Mouse (Mus musculus): ENCODE data around the gene Abcc12. TPM values are rescaled to one million over a fixed set of nuclear protein-coding genes. Genes with fewer than 3 reads are reported as not detected.

Abcc12 gene
- polyA plus RNA-seq, 1 experiment from 2014 or later: not detected

- Histone ChIP-seq H3K9ac (no peak overlapping the region), H3K36me3 (no peaks in the 10 kb centered on the region), H3K27me3 (replicated peaks) (no peaks in the 10 kb centered on the region), H3K9me3 (no peaks in the 10 kb centered on the region), H3K4me3 (no peak overlapping the region), H3K27ac (replicated peaks) (no peak overlapping the region), H3K4me1 (no peaks in the 10 kb centered on the region), H3K4me2 (no peak overlapping the region)
- no peak for ATAC-seq (ENCODE audit: extremely low read depth, insufficient number of reproducible peaks, low FRiP score, low TSS enrichment)
- WGBS: 81% methylated on average over 6 of the region's 6 CpGs
Measured at GRCm38 (mm10) chr8:86599299-86599698, 18.8 kb upstream of the Abcc12 start.

- no peak overlapping the region for H3K4me2 ChIP-seq
- no peaks in the 10 kb centered on the region for H3K27me3 ChIP-seq (replicated peaks)
- no peaks in the 10 kb centered on the region for H3K4me1 ChIP-seq
- no peaks in the 10 kb centered on the region for H3K36me3 ChIP-seq
- no peak overlapping the region for H3K9ac ChIP-seq
- H3K27ac ChIP-seq (replicated peaks): no peak overlapping the region
- 77% methylated on average over 7 of the region's 7 CpGs for WGBS
- H3K4me3 ChIP-seq: no peak overlapping the region
- H3K9me3 ChIP-seq: no peaks in the 10 kb centered on the region
- ATAC-seq (ENCODE audit: extremely low read depth, insufficient number of reproducible peaks, low FRiP score, low TSS enrichment): no peak
Measured at GRCm38 (mm10) chr8:86597681-86598080, 17.2 kb upstream of the Abcc12 start.

- H3K9ac ChIP-seq: no peak overlapping the region
- no peak overlapping the region for H3K27ac ChIP-seq (replicated peaks)
- WGBS: 68% methylated on average over 5 of the region's 5 CpGs
- H3K4me2 ChIP-seq: no peak overlapping the region
- ATAC-seq (ENCODE audit: extremely low read depth, insufficient number of reproducible peaks, low FRiP score, low TSS enrichment): no peak
- H3K4me1 ChIP-seq: no peaks in the 10 kb centered on the region
- H3K9me3 ChIP-seq: no peaks in the 10 kb centered on the region
- H3K27me3 ChIP-seq (replicated peaks): no peaks in the 10 kb centered on the region
- no peaks in the 10 kb centered on the region for H3K36me3 ChIP-seq
- no peak overlapping the region for H3K4me3 ChIP-seq
Measured at GRCm38 (mm10) chr8:86595671-86596070, 15.2 kb upstream of the Abcc12 start.

- Histone ChIP-seq H3K27ac (replicated peaks) (no peak overlapping the region), H3K36me3 (no peaks in the 10 kb centered on the region), H3K27me3 (replicated peaks) (no peaks in the 10 kb centered on the region), H3K4me3 (no peak overlapping the region), H3K4me2 (no peak overlapping the region), H3K9me3 (no peaks in the 10 kb centered on the region), H3K9ac (no peak overlapping the region), H3K4me1 (no peaks in the 10 kb centered on the region)
- WGBS: 59% methylated on average over 3 of the region's 3 CpGs
- ATAC-seq (ENCODE audit: extremely low read depth, insufficient number of reproducible peaks, low FRiP score, low TSS enrichment): no peak
Measured at GRCm38 (mm10) chr8:86594159-86594796, 13.8 kb upstream of the Abcc12 start.

- Histone ChIP-seq H3K4me1 (no peaks in the 10 kb centered on the region), H3K27ac (replicated peaks) (no peak overlapping the region), H3K4me3 (no peak overlapping the region), H3K36me3 (no peaks in the 10 kb centered on the region), H3K9me3 (no peaks in the 10 kb centered on the region), H3K9ac (no peak overlapping the region), H3K4me2 (no peak overlapping the region), H3K27me3 (replicated peaks) (no peaks in the 10 kb centered on the region)
- 55% methylated on average over 10 of the region's 10 CpGs for WGBS
- ATAC-seq (ENCODE audit: extremely low read depth, insufficient number of reproducible peaks, low FRiP score, low TSS enrichment): no peak
Measured at GRCm38 (mm10) chr8:86593099-86593498, 12.6 kb upstream of the Abcc12 start.

- no peak overlapping the region for H3K9ac ChIP-seq
- no peaks in the 10 kb centered on the region for H3K9me3 ChIP-seq
- H3K4me3 ChIP-seq: no peak overlapping the region
- ATAC-seq (ENCODE audit: extremely low read depth, insufficient number of reproducible peaks, low FRiP score, low TSS enrichment): no peak
- no peaks in the 10 kb centered on the region for H3K36me3 ChIP-seq
- H3K4me1 ChIP-seq: peaks cover 5% of the 10 kb centered on the region; the same call in 1 of the 2 replicates
- H3K27me3 ChIP-seq (replicated peaks): no peaks in the 10 kb centered on the region
- H3K27ac ChIP-seq (replicated peaks): no peak overlapping the region
- 82% methylated on average over 5 of the region's 5 CpGs for WGBS
- H3K4me2 ChIP-seq: no peak overlapping the region
Measured at GRCm38 (mm10) chr8:86588338-86588737, 7.9 kb upstream of the Abcc12 start.

- no peak overlapping the region for H3K4me3 ChIP-seq
- H3K36me3 ChIP-seq: no peaks in the 10 kb centered on the region
- no peak overlapping the region for H3K4me2 ChIP-seq
- no peak for ATAC-seq (ENCODE audit: extremely low read depth, insufficient number of reproducible peaks, low FRiP score, low TSS enrichment)
- no peaks in the 10 kb centered on the region for H3K27me3 ChIP-seq (replicated peaks)
- 50% methylated on average over 6 of the region's 6 CpGs for WGBS
- no peak overlapping the region for H3K27ac ChIP-seq (replicated peaks)
- no peak overlapping the region for H3K9ac ChIP-seq
- H3K9me3 ChIP-seq: no peaks in the 10 kb centered on the region
- peaks cover 5% of the 10 kb centered on the region; the same call in 1 of the 2 replicates for H3K4me1 ChIP-seq
Measured at GRCm38 (mm10) chr8:86586642-86587041, 6.2 kb upstream of the Abcc12 start.

GRCm38 (mm10) chr8:86586058-86586457, 5.6 kb upstream of the Abcc12 start:
- Histone ChIP-seq H3K4me3 (no peak overlapping the region), H3K36me3 (no peaks in the 10 kb centered on the region), H3K9ac (no peak overlapping the region), H3K27ac (replicated peaks) (no peak overlapping the region), H3K4me1 (peaks cover 5% of the 10 kb centered on the region; the same call in 1 of the 2 replicates), H3K9me3 (no peaks in the 10 kb centered on the region), H3K27me3 (replicated peaks) (no peaks in the 10 kb centered on the region), H3K4me2 (no peak overlapping the region)
- ATAC-seq (ENCODE audit: extremely low read depth, insufficient number of reproducible peaks, low FRiP score, low TSS enrichment): no peak
- 35% methylated on average over 5 of the region's 5 CpGs for WGBS

GRCm38 (mm10) chr8:86585532-86585931, 5.0 kb upstream of the Abcc12 start:
- ATAC-seq (ENCODE audit: extremely low read depth, insufficient number of reproducible peaks, low FRiP score, low TSS enrichment): no peak
- Histone ChIP-seq H3K9ac (peak overlapping the region; percentile 72), H3K27me3 (replicated peaks) (no peaks in the 10 kb centered on the region), H3K4me2 (peak overlapping the region; percentile 85), H3K4me3 (peak overlapping the region; percentile 57), H3K9me3 (no peaks in the 10 kb centered on the region), H3K36me3 (no peaks in the 10 kb centered on the region), H3K4me1 (peaks cover 5% of the 10 kb centered on the region; the same call in 1 of the 2 replicates), H3K27ac (replicated peaks) (no peak overlapping the region)
- WGBS: 4% methylated on average over 16 of the region's 16 CpGs

GRCm38 (mm10) chr8:86585118-86585517, 4.6 kb upstream of the Abcc12 start:
- Histone ChIP-seq H3K9me3 (no peaks in the 10 kb centered on the region), H3K36me3 (no peaks in the 10 kb centered on the region), H3K4me2 (peak overlapping the region; percentile 85), H3K4me3 (peak overlapping the region; percentile 57), H3K27me3 (replicated peaks) (no peaks in the 10 kb centered on the region), H3K9ac (peak overlapping the region; percentile 72), H3K4me1 (peaks cover 5% of the 10 kb centered on the region; the same call in 1 of the 2 replicates), H3K27ac (replicated peaks) (no peak overlapping the region)
- no peak; the same call in 1 of the 2 replicates for ATAC-seq (ENCODE audit: extremely low read depth, insufficient number of reproducible peaks, low FRiP score, low TSS enrichment)
- WGBS: 8% methylated on average over 11 of the region's 11 CpGs

GRCm38 (mm10) chr8:86581921-86582331, 1.4 kb upstream of the Abcc12 start:
- no peaks in the 10 kb centered on the region for H3K9me3 ChIP-seq
- no peak overlapping the region for H3K4me2 ChIP-seq
- no peak overlapping the region for H3K9ac ChIP-seq
- 74% methylated on average over 4 of the region's 4 CpGs for WGBS
- no peak overlapping the region for H3K27ac ChIP-seq (replicated peaks)
- H3K27me3 ChIP-seq (replicated peaks): no peaks in the 10 kb centered on the region
- no peak overlapping the region for H3K4me3 ChIP-seq
- no peaks in the 10 kb centered on the region for H3K36me3 ChIP-seq
- no peak for ATAC-seq (ENCODE audit: extremely low read depth, insufficient number of reproducible peaks, low FRiP score, low TSS enrichment)
- H3K4me1 ChIP-seq: peaks cover 17% of the 10 kb centered on the region

GRCm38 (mm10) chr8:86578693-86579092, 1.8 kb downstream of the Abcc12 start:
- H3K27me3 ChIP-seq (replicated peaks): no peaks in the 10 kb centered on the region
- WGBS: 64% methylated on average over 8 of the region's 8 CpGs
- H3K4me2 ChIP-seq: no peak overlapping the region
- ATAC-seq (ENCODE audit: extremely low read depth, insufficient number of reproducible peaks, low FRiP score, low TSS enrichment): no peak
- peaks cover 12% of the 10 kb centered on the region for H3K4me1 ChIP-seq
- no peaks in the 10 kb centered on the region for H3K36me3 ChIP-seq
- no peak overlapping the region for H3K4me3 ChIP-seq
- no peak overlapping the region for H3K27ac ChIP-seq (replicated peaks)
- H3K9me3 ChIP-seq: no peaks in the 10 kb centered on the region
- no peak overlapping the region for H3K9ac ChIP-seq

All from heart, embryonic 13.5 days (tissue).